Mouse (Mus musculus): Measurements from ENCODE around the gene E330034G19Rik.

DNA sequence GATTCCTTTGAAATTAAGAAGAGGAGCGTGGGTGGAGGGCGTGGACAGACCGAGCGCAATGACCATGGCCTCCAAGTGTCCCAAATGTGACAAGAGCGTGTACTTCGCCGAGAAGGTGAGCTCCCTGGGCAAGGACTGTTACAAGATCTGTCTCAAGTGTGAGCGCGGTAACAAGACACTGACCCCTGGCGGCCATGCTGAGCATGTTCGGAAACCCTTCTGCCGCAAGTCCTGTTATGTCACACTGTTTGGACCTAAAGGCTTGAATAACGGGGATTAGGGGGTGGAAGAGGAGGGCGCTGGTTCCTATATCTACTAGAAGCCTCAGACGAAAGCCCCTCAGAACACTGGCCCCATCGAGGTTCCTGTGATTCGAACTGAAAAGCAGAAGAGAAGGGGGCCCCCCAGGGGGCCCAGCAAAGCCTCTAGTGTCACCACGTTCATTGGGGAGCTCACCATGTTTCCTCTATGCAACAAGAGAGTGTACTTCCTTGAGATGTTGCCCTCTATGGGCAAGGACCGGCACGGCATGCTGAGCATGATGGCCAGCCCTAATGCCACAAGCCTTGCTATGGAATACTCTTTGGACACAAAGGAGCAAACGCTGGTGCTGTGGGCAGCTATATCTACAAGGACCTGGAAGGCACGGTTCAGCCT is 65.4 kb downstream of the E330034G19Rik start:
- peak; percentile 54 for TF ChIP-seq CTCF (IDR thresholded peaks at IDR 0.05; ENCODE audit: extremely low read depth, insufficient read depth, low read length)
- TF ChIP-seq POLR2A (IDR thresholded peaks at IDR 0.05; ENCODE audit: extremely low read depth, insufficient read depth, low read length), result no peak

All from cortical plate, adult 2 months (tissue).